Mouse (Mus musculus) hindbrain, embryonic 15.5 days (tissue): ENCODE measurements at regions not wholly inside any gene's neighbourhood (a gene's known extent, or its start where the extent isn't known, plus 50 kb on each side); places are given as distances from the start of the nearest gene placed in this dataset.

ENCODE experiments used
- ATAC-seq: fragments of 200-750 bp; cut with Nextera tagmentation; 2 replicates; pipeline ENCODE4 v1.8.0; 2017; ENCODE audit warnings: low read depth, moderate number of reproducible peaks, moderate TSS enrichment; ENCODE audit not compliant: low FRiP score
- H3K27ac ChIP-seq: fragments of 300-500 bp; sonication (generic); replicated peaks from 2 replicates; pipeline ENCODE4 v1.5.1; 2015; ENCODE audit warnings: mild to moderate bottlenecking, inconsistent platforms
- H3K27me3 ChIP-seq: fragments of 300-500 bp; sonication (generic); 2 replicates; pipeline ENCODE4 v1.6.1; 2015; ENCODE audit warnings: control low read depth, inconsistent platforms
- H3K36me3 ChIP-seq: fragments of 300-500 bp; sonication (generic); 2 replicates; pipeline ENCODE4 v1.6.1; 2015; ENCODE audit warnings: control low read depth, inconsistent platforms
- H3K4me1 ChIP-seq: fragments of 300-500 bp; sonication (generic); replicated peaks from 2 replicates; pipeline ENCODE4 v1.6.1; 2015; ENCODE audit warnings: control low read depth, inconsistent platforms
- H3K4me2 ChIP-seq: fragments of 300-500 bp; sonication (generic); 2 replicates; pipeline ENCODE4 v1.6.1; 2015; ENCODE audit warnings: moderate library complexity, mild to moderate bottlenecking, inconsistent platforms
- H3K4me3 ChIP-seq: fragments of 300-500 bp; sonication (generic); 2 replicates; pipeline ENCODE4 v1.5.1; 2015; ENCODE audit warnings: mild to moderate bottlenecking, inconsistent platforms
- H3K9ac ChIP-seq: fragments of 300-500 bp; sonication (generic); 2 replicates; pipeline ENCODE4 v1.6.1; 2015; ENCODE audit warnings: inconsistent platforms
- H3K9me3 ChIP-seq: fragments of 300-500 bp; sonication (generic); 2 replicates; pipeline ENCODE4 v1.6.1; 2016; ENCODE audit warnings: control low read depth, inconsistent platforms
- WGBS: fragments of 180-500 bp; shearing (Covaris S2); methylation state at CpG from one replicate; pipeline ENCODE4 v1.1.7; 2015; 5-methylcytosine and 5-hydroxymethylcytosine counted together

DNA sequence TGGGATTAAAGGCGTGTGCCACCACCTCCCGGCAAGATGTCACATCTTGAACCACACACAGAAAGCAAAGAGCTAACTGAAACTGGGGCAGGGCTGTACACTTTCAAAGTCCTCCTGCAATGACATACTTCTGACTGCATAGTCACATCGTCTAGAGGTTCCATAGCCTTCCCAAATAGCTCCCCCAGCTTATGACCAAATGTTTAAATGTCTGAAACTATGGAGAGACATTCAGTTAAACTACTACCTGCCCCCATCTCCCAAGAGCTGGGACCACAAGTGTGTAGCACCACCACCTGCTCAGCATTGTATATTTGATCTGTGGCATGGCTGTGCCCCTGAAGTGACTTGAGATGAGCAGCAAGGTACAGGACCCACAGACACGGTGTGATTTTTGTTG is 52.1 kb upstream of the Kdm7a start:
- Histone ChIP-seq H3K4me2 (no peak overlapping the region), H3K36me3 (no peaks in the 10 kb centered on the region), H3K27ac (no peak overlapping the region), H3K4me1 (peaks cover 22% of the 10 kb centered on the region), H3K9ac (no peak overlapping the region), H3K4me3 (no peak overlapping the region), H3K9me3 (no peaks in the 10 kb centered on the region), H3K27me3 (no peaks in the 10 kb centered on the region)
- 90% methylated on average over 4 of the region's 4 CpGs for WGBS
- no peak for ATAC-seq

GRCm38 (mm10) chr6:39257667-39258395 is 51.2 kb upstream of the Kdm7a start:
- Histone ChIP-seq H3K27ac (0 out of 2 replicates have a peak overlapping the region, but pooled peaks have one; percentile 77), H3K9me3 (no peaks in the 10 kb centered on the region), H3K4me1 (peaks cover 22% of the 10 kb centered on the region), H3K36me3 (no peaks in the 10 kb centered on the region), H3K27me3 (no peaks in the 10 kb centered on the region), H3K4me3 (peak overlapping the region; percentile 52), H3K4me2 (peak overlapping the region; percentile 90), H3K9ac (peak overlapping the region; percentile 53; the same call in 1 of the 2 replicates)
- WGBS = 47% methylated on average over 7 of the region's 7 CpGs
- no peak for ATAC-seq

GRCm38 (mm10) chr6:39257111-39257571 is 50.6 kb upstream of the Kdm7a start:
- 1% methylated on average over 18 of the region's 18 CpGs for WGBS
- peak overlapping the region; percentile 77 for H3K27ac ChIP-seq
- no peaks in the 10 kb centered on the region for H3K36me3 ChIP-seq
- H3K9me3 ChIP-seq = no peaks in the 10 kb centered on the region
- ATAC-seq = peak; percentile 53
- peak overlapping the region; percentile 52 for H3K4me3 ChIP-seq
- peak overlapping the region; percentile 90 for H3K4me2 ChIP-seq
- H3K27me3 ChIP-seq = no peaks in the 10 kb centered on the region
- H3K9ac ChIP-seq = peak overlapping the region; percentile 53
- peaks cover 22% of the 10 kb centered on the region for H3K4me1 ChIP-seq

- 4% methylated on average over 48 of the region's 48 CpGs for WGBS
- peak overlapping the region; percentile 77 for H3K27ac ChIP-seq
- H3K4me2 ChIP-seq = peak overlapping the region; percentile 90
- H3K9ac ChIP-seq = peak overlapping the region; percentile 53
- peak overlapping the region; percentile 52 for H3K4me3 ChIP-seq
- H3K36me3 ChIP-seq = no peaks in the 10 kb centered on the region
- no peaks in the 10 kb centered on the region for H3K27me3 ChIP-seq
- ATAC-seq = peak; percentile 92
- H3K4me1 ChIP-seq = peaks cover 22% of the 10 kb centered on the region
- no peaks in the 10 kb centered on the region for H3K9me3 ChIP-seq
Observed at GRCm38 (mm10) chr6:39256304-39257103, 49.9 kb upstream of the Kdm7a start.
